Mouse (Mus musculus): ENCODE results near the gene Robo2. TPM values are rescaled to one million over a fixed set of nuclear protein-coding genes. Genes with fewer than 3 reads are reported as not detected.

The Robo2 gene
- total RNA-seq, 2 experiments from 2014 or later: 0.17 TPM; not detected in 1

DNA sequence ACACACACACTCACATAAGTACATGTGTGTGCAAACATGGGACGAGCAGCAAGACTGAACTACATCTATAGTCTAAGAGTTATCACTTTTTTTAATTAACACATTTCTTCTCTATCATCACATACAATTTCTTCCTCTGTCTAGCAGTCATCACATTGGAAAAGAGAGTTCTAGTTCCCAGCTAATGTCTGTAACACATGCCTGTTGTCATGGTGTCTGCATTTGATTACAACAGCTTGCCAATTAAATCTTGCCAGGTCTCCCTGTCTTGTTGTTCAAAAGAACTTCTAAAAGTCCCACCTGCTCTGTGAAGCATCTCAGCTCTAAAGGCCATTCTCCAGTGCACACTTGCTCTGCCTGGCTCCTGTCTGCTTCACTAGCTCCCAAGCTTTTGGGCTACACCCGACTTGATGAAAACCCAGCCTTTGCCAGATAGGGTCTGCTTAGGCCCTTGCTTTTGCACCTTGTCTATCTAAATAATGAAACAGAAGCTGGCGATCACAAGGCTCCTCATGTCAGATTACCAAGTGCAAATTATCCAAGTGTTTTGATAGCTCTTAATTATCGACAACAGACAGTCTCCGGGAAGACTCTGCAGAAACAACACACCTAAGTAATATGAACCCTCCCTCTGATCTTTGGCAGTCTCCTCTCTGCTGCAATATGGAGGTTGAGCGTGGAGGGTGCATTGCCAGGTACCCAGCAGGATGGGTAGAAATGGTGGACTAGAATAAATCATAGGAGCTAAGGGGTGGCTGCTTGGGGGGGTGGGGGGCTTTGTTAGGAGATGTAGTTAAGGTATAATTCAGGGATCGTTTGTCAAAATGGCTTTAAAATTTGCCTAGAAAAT lies 186.0 kb downstream of the Robo2 start:
- no peak for ATAC-seq (replicated peaks; ENCODE audit: low FRiP score, poor library complexity, severe bottlenecking)

GRCm38 (mm10) chr16:74222501-74222900 lies 189.1 kb downstream of the Robo2 start:
- ATAC-seq (replicated peaks; ENCODE audit: low FRiP score, poor library complexity, severe bottlenecking): no peak

DNA sequence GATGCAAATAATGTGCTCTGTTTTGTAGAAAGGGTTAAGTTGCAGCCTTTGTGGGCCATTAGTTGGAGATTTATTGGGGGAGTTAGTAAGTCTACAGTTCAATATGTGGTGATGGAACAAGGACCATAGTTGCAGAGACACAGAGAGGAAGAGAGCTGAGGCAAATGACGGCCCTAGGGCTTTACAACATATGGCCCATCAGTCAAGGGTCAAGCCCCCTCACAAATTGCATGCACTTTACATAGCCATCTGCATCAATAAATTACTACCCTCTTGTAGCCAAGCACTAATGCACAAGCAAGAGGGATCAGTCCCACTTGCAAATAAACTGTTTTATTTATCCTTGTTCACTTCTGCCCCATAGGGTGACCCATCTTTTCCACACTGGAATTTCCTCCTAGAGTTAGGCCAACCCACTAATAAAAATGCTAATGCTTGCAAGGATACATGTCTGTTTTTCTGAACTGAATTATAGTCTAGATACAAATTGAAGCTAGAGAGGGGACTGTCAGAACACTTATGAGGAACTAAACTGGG lies 194.7 kb downstream of the Robo2 start:
- ATAC-seq (replicated peaks; ENCODE audit: low FRiP score, poor library complexity, severe bottlenecking): no peak

GRCm38 (mm10) chr16:74215791-74216190 lies 195.8 kb downstream of the Robo2 start:
- no peak for ATAC-seq (replicated peaks; ENCODE audit: low FRiP score, poor library complexity, severe bottlenecking)

- no peak for ATAC-seq (replicated peaks; ENCODE audit: low FRiP score, poor library complexity, severe bottlenecking)
Measured at GRCm38 (mm10) chr16:74200705-74201104, 210.9 kb downstream of the Robo2 start.

DNA sequence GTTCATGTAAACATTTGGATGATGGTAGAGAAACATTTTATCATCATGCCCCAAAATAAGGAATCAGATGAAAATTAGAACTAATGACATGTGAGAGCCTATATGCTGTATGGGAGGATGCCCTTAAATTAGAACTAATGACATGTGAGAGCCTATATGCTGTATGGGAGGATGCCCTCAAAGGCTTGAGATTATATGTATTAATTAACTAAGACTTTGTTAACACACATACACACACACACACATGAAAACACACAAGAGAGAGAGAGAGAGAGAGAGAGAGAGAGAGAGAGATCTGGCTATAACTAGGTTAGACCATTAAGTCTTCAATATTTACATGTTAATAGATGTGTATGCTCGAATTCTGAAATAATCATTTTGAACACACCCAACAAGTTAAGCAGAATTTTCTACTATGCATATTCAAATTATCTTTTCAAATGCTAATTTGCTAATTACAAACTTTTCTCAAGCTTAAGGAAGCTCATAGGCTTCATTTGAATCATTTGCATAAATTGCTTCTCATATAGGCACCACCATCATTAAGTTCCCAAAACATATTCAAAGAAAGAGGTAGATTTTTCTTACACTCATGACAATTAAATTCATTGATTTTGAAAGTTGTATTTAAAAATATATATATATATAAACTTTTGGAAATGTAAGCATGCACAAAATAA lies 211.5 kb downstream of the Robo2 start:
- ATAC-seq (replicated peaks; ENCODE audit: low FRiP score, poor library complexity, severe bottlenecking): no peak

DNA sequence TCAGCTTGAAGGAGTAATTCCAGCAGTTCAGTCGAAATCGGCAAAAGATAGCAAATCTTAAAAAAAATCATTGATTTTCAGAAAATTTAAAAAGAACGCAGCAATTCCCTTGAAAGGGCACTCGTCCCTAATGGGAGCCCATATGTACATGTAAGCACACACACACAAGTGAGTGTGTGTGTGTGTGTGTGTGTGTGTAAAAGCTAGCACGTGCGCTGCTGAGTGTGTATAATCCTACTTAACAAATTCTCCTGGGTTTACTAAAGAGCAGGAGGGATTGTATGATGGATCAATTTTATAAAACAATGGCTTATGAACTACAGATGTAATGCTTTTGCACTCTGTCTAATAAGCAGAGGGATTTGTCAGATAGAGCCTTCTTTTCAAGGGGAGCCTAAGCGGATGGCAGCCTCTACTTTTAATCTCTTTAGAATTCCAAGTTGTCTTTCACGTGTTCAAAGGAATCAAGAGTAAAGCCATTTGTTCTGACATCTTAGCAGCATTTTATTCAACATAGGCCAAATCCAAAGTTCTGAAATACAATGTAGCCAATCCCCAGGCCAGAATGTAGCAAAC lies 218.6 kb downstream of the Robo2 start:
- ATAC-seq (replicated peaks; ENCODE audit: low FRiP score, poor library complexity, severe bottlenecking): no peak

GRCm38 (mm10) chr16:74191621-74192020 lies 220.0 kb downstream of the Robo2 start:
- ATAC-seq (replicated peaks; ENCODE audit: low FRiP score, poor library complexity, severe bottlenecking): no peak

DNA sequence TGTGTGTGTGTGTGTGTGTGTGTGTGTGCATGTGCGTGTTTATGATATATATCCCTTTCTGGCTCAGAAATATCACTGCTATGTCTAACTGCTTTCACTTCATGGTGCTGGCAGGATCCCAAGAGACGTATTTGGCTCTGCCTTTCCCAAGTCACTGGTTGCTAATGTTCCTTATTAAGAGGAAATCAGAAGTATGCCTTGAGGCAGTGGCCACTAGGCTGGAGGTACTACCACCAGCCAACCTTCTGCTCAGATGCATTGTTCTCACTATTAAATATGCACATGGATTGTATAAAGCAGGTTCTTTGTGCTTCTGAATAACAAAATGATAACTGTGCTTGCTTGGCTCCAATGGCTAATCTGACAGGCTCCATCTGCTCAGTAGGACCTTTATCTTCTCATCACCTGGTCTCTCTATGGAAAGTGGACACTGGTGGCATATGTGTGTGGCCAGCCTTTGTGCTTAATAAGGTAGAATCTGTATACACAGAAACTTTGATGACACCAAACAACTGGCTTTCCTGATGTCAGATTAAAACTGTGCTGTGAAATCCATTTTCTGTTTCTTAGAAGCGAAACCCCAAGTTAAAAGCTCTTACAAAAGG lies 229.0 kb downstream of the Robo2 start:
- no peak for ATAC-seq (replicated peaks; ENCODE audit: low FRiP score, poor library complexity, severe bottlenecking)

GRCm38 (mm10) chr16:74172673-74173072 lies 239.0 kb downstream of the Robo2 start:
- no peak for ATAC-seq (replicated peaks; ENCODE audit: low FRiP score, poor library complexity, severe bottlenecking)

DNA sequence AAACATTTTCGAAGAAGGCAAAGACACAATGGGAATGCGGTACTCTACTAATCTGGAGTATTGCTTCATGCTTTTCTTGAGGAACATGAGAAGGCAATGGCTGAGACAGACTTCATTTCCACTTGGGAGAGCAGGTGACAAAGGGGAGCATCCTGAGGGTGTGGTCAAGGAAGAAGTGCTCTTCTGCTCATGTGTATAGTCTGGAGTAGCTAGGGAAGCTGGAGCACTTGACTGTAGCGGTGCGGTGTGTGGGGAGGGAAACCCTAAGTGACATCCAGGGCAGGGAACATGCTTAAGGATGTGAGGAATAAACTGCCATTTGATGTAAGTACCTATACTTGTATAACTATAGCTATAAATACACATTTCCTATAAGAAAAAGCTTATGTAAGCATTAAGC lies 242.0 kb downstream of the Robo2 start:
- ATAC-seq (replicated peaks; ENCODE audit: low FRiP score, poor library complexity, severe bottlenecking): no peak

DNA sequence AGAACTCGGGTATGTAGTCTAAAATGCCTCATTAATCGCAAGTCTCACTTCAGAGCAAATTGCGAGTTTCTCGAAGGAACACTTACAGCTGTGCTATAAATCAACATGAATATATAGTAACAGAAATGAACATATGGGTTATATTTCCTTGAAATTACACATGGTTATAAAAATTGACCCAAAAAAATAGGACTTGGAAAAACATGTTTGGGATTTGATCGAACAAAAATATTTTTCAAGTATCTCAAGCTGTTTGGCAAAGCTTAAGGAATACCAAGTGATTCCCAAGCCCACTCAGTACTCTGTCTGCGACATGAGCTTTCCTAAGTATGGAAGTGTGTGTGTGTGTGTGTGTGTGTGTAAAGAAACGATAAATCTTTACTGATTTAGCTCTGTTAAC lies 242.5 kb downstream of the Robo2 start:
- ATAC-seq (replicated peaks; ENCODE audit: low FRiP score, poor library complexity, severe bottlenecking): no peak

GRCm38 (mm10) chr16:74167832-74168231 lies 243.8 kb downstream of the Robo2 start:
- no peak for ATAC-seq (replicated peaks; ENCODE audit: low FRiP score, poor library complexity, severe bottlenecking)

- ATAC-seq (replicated peaks; ENCODE audit: low FRiP score, poor library complexity, severe bottlenecking): no peak
Measured at GRCm38 (mm10) chr16:74162041-74162440, 249.6 kb downstream of the Robo2 start.

GRCm38 (mm10) chr16:74159189-74159588 lies 252.4 kb downstream of the Robo2 start:
- ATAC-seq (replicated peaks; ENCODE audit: low FRiP score, poor library complexity, severe bottlenecking): no peak

DNA sequence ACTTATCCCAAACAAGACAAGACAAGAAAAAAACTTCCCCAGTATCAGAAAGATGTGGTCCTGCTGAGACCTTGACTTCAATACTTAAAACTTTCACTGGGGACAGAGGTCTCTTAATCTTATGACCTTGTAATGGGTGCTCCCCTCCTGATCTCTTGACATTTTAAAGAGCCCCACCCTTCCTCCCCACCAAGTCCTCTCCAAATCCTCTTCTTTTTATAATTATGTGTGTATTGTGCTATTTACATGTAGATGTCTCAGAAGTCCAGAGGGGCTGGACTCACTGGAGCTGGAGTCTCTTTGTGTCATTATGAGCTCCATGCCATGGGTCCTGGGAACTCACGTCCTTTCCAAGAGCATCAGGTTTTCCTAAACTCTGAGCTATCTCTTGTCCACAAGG lies 275.4 kb downstream of the Robo2 start:
- ATAC-seq (replicated peaks; ENCODE audit: low FRiP score, poor library complexity, severe bottlenecking): no peak

DNA sequence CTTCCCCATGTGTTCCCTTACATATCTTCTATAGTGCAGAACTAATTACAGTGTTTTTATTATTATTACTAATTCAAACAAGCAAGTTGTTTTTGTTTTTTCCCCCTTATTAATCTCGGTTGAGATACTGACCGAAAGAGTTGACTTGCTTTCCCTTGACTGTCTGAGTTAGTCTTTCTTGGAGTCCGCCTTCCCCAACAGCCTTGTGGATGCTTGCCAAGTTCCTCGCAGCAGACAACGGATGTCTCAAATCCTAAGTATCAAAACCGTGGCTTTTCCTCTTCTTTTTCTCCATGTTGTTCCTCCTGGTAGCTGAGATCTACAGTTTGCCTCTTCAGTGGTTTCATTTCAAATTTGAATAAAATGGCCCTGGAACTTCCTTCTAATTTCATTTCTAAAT lies 278.8 kb downstream of the Robo2 start:
- ATAC-seq (replicated peaks; ENCODE audit: low FRiP score, poor library complexity, severe bottlenecking): no peak

GRCm38 (mm10) chr16:74131370-74131769 lies 280.3 kb downstream of the Robo2 start:
- ATAC-seq (replicated peaks; ENCODE audit: low FRiP score, poor library complexity, severe bottlenecking): no peak

GRCm38 (mm10) chr16:74128443-74128983 lies 283.1 kb downstream of the Robo2 start:
- no peak for ATAC-seq (replicated peaks; ENCODE audit: low FRiP score, poor library complexity, severe bottlenecking)

GRCm38 (mm10) chr16:74113155-74113554 lies 298.5 kb downstream of the Robo2 start:
- no peak for ATAC-seq (replicated peaks; ENCODE audit: low FRiP score, poor library complexity, severe bottlenecking)

Data from erythroblast, adult 5-6 weeks (primary cell).